Mouse (Mus musculus) CD4-positive helper T cell, adult 2 months (primary cell): ENCODE measurements around the gene Kctd3.

ENCODE experiments used
- DNase-seq: peaks from one replicate; pipeline ENCODE4 v3.0.0-alpha.2; 2012; ENCODE audit warnings: low read depth, missing footprints, low spot score

Kctd3 gene

DNA sequence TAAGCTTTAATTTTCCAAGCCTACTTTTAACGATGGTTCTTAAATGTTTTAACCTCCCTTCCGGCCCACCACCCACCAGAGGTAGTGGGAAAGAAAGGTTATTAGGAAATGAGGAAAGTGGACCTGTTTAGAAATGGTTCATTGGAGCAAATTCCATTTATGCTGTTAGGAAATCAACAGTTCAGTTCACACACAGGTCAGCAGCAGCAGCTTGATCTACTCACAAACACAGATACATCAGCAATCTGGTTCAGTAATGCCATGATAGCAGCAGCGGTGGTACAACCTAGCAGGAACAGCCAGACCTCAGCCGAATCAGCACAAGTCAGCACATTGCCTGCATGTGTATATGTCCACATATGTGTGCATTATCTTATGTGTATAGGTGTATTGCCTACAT, 3.0 kb upstream of the Kctd3 start:
- no peak for DNase-seq

DNA sequence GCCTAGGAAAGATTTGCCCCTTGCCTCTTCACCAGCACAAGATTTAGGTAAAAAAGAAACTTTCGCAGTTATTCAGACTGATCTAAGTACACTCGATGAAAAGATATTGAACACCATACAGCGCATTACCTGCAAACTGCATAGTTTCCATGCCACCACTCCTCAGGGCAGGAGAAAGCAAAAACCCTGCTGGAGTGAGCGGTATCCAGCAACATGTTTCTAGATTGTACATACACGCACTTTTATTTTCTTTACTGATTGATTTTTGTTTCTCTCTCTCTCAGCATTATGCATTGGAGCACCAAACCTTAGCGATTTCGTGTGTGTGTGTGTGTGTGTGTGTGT, 311 bp upstream of the Kctd3 start:
- no peak for DNase-seq

GRCm38 (mm10) chr1:189006826-189007225, 815 bp downstream of the Kctd3 start:
- no peak for DNase-seq

GRCm38 (mm10) chr1:189006267-189006666, 1.4 kb downstream of the Kctd3 start:
- DNase-seq: peak; percentile 21

GRCm38 (mm10) chr1:189004774-189005173, 2.9 kb downstream of the Kctd3 start:
- no peak for DNase-seq

- no peak for DNase-seq
These were observed 5.8 kb downstream of the Kctd3 start for GRCm38 (mm10) chr1:189001815-189002214.

DNA sequence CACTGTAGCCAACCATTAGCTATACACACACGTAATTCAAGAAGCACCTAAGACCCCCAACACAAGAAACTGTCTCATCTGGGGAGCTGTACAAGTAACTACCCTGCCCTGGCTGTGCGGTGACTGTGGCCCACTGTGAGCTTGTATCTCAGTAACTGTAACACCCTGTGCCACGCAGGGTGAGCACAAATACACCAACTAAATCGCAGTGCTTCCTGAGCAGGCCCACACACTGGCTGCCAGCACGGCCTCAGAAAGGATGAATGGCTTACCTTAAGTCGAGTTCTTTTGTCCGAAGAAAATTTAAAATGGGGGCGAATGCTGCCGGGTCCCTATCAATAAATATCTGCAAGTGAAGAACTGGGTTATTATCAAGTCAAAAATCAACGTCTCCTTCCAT, 7.7 kb downstream of the Kctd3 start:
- DNase-seq: no peak

DNA sequence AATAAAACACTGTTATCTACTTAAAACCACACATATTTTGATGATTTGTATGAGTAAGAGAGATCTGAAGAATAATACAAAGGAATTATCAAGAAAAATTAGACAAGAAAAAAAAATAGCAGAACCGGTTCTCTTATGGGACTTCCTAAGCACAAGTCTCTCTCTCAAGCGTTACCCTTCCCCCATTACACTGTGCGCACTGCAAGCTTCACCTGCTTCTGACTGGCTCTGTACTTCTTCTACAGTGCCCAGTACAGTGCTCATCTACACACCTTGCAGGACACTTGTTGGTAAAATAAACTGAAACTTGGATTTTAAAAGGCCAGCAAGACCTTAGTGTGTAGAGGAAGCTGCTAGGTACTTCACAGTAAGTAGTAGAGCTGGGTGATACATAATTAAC, 9.7 kb downstream of the Kctd3 start:
- no peak for DNase-seq

DNA sequence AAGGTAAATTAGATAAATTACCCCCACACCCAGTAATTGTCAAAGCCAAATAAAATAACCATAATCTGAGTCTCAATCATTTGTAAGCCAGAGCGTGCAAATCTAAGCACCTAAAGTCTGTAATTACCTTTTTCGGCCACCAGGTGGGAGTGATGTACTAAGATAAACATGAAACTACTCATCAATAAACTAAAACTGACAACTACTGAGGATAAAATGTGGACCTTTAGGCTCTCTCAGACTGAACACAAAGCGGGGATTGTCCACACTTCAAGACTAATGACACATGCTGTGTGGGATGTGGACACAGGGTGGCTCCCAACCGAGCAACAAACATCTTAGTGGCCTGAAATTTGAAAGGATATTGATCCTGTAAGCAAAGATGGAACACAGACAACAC, 14.4 kb downstream of the Kctd3 start:
- DNase-seq: peak; percentile 53

DNA sequence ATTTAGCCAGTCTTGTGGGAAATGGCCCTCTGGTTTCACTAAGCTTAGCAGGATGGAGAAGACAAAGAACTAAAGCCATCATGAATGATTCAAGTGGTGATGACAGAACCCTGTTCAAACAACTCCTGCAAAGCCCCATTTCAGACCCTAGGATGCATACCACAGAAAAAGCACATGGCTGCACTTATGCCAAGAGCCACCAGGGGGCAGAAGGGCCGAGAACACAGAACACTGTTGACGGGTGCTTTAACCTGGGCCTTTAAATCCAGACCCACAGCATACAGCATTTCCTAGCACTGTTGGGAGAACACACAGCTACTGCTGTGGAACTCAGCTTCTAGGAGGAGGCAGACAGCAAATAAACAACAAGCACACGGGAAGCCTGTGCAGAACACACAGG, 27.6 kb downstream of the Kctd3 start:
- peak; percentile 41 for DNase-seq

GRCm38 (mm10) chr1:188973926-188974325, 33.7 kb downstream of the Kctd3 start:
- no peak for DNase-seq

- no peak for DNase-seq
These were observed 34.6 kb downstream of the Kctd3 start for GRCm38 (mm10) chr1:188973078-188973477.

DNA sequence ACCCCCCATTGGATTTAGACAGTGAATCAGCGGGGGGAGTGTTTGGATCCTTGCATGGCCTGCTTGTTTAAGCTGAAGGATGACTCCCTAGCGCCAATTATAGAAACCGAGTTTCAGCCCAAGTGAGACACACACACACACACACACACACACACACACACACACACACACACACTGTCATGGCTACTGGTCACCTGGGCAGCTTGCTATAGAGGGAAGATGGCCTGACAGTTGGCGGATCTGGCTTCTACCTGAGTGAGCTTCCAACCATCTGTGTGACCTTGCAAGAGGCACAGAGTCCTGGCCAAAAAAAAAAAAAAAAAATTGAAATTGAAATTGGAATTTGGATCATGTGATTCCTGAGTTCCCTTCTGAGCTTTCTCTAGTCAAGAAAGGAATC, 55.1 kb downstream of the Kctd3 start:
- no peak for DNase-seq

- no peak for DNase-seq
These were observed 56.5 kb downstream of the Kctd3 start for GRCm38 (mm10) chr1:188951091-188951490.

DNA sequence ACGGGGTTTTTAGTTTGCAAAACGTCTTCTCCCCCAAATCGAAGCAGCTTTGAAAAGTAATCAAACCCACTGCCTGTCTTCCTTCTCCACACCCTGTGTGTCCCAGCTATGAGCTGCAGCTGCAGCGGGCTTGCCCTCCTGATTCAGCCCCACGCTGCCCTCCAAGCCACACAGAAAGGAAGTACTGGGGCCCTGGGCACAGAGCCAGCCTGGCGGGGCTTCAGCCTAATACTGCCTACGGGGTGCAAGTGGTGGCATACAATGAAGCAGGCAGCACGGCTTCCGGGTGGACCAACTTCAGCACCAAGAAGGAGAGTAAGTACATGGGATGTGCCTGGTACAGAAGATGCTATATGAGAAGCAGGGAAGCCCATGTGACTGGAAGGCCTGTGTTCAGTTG, 59.4 kb downstream of the Kctd3 start:
- no peak for DNase-seq

GRCm38 (mm10) chr1:188947794-188948193, 59.8 kb downstream of the Kctd3 start:
- no peak for DNase-seq

GRCm38 (mm10) chr1:188946849-188947248, 60.8 kb downstream of the Kctd3 start:
- no peak for DNase-seq

DNA sequence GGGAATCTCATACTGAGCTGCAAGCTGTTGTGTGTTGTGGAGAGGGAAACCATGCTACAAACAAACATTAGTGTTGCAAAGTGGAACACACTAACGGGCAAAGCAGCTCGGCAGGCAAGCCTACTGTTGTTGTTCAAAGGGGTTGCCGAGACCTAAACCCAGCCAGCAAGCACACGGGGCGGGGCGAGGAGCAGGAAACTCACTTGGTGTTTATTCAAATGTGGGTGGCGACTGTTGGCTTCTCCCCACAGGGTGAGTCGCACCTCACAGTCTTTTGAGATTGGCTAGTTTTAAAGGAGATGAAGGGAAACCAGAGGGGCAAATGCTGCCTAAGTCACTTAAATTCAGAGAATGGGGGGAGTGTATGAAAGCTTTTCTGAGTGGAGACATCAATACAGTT, 62.3 kb downstream of the Kctd3 start:
- no peak for DNase-seq

DNA sequence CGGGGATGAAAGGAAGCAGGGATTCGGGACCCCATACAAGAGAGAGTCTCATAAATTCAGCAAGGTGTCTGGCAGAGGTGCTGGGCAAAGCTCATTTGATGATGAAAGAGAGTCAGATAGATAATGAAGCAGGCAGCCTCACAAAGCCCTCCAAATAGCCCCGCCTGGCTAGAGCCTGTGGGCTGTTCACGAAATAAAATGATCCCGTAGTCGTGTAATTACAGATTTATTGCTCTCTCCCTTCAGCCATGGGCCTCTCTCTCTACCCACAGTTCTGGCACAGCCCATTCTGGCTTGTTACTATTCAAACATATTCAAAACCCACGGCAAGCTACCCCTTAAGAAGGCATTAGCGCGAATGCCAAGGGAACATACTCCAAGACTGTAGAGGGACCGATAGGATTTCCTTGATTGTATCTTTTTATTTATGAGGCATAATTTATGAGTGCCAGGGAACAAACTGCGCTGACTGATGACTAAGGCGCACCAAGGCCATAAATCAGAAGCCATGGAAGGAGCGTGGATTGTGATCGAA, 70.3 kb downstream of the Kctd3 start:
- no peak for DNase-seq
